ENCODE assay signal across 17 mouse cellular contexts in genomic region chr4:105584329-105584925, GRCm38 (mm10).
A peak's percentile ranks its signal among the peaks of the same experiment; 100 is the strongest.
DNase-seq lines count a peak whose midpoint lies in the region; ATAC-seq and TF ChIP-seq lines count a peak whose summit lies in the region.
"Had no signal": no experiment of that assay in that cellular context is flagged by ENCODE, and none has a peak within 500 bp of the region (broad histone marks: within the 10 kb centered on the region; RNA-seq: fewer than 3 reads in every experiment).

No protein-coding gene starts in this region.

- H3K4me3 ChIP-seq in embryonic facial prominence, embryonic 14.5 days (ENCODE audit: low read depth, low read length): no peak overlapping the region
- no peak overlapping the region for H3K4me3 ChIP-seq in embryonic facial prominence, embryonic 10.5 days
- H3K4me3 ChIP-seq in midbrain, embryonic 14.5 days (replicated peaks; ENCODE audit: low read depth, low read length): no peak overlapping the region
- H3K4me3 ChIP-seq in midbrain, embryonic 10.5 days: no peak overlapping the region
- H3K4me3 ChIP-seq in midbrain, postnatal 0 days (ENCODE audit: low read depth, low read length): no peak overlapping the region
- H3K4me3 ChIP-seq: embryonic facial prominence, embryonic 13.5 days; erythroblast, embryonic 14.5 days; forebrain, embryonic 15.5 days; heart, embryonic 12.5 days; hindbrain, embryonic 10.5 days had no signal

- H3K36me3 ChIP-seq in embryonic facial prominence, embryonic 14.5 days (ENCODE audit: control insufficient read depth, insufficient read depth, low read length): no peaks in the 10 kb centered on the region
- no peaks in the 10 kb centered on the region for H3K36me3 ChIP-seq in embryonic facial prominence, embryonic 10.5 days (replicated peaks)
- no peaks in the 10 kb centered on the region for H3K36me3 ChIP-seq in midbrain, embryonic 14.5 days (ENCODE audit: control insufficient read depth, insufficient read depth, low read length)
- no peaks in the 10 kb centered on the region for H3K36me3 ChIP-seq in midbrain, embryonic 10.5 days
- H3K36me3 ChIP-seq in midbrain, postnatal 0 days (ENCODE audit: insufficient read depth, low read length): no peaks in the 10 kb centered on the region
- H3K36me3 ChIP-seq: embryonic facial prominence, embryonic 13.5 days; forebrain, embryonic 15.5 days; heart, embryonic 12.5 days; hindbrain, embryonic 10.5 days had no signal

- ATAC-seq in embryonic facial prominence, embryonic 14.5 days (ENCODE audit: low read depth): peak; percentile 44; the same call in 1 of the 2 replicates
- no peak for ATAC-seq in midbrain, embryonic 14.5 days (ENCODE audit: low FRiP score, low TSS enrichment)
- ATAC-seq in midbrain, postnatal 0 days (ENCODE audit: low FRiP score): no peak
- ATAC-seq: forebrain, embryonic 15.5 days had no signal

- H3K9me3 ChIP-seq in embryonic facial prominence, embryonic 14.5 days (ENCODE audit: control insufficient read depth, low read length): no peaks in the 10 kb centered on the region
- H3K9me3 ChIP-seq in embryonic facial prominence, embryonic 10.5 days: no peaks in the 10 kb centered on the region
- H3K9me3 ChIP-seq in midbrain, embryonic 14.5 days (ENCODE audit: control insufficient read depth, low read length): no peaks in the 10 kb centered on the region
- H3K9me3 ChIP-seq in midbrain, embryonic 10.5 days (replicated peaks): no peaks in the 10 kb centered on the region
- H3K9me3 ChIP-seq in midbrain, postnatal 0 days (ENCODE audit: low read length): no peaks in the 10 kb centered on the region
- H3K9me3 ChIP-seq: embryonic facial prominence, embryonic 13.5 days; forebrain, embryonic 15.5 days; heart, embryonic 12.5 days; hindbrain, embryonic 10.5 days had no signal

- no peak for TF ChIP-seq CTCF in midbrain, postnatal 0 days (IDR thresholded peaks at IDR 0.05)

- peak; percentile 69 for DNase-seq in embryonic facial prominence, embryonic 14.5 days (ENCODE audit: low spot score)
- DNase-seq in embryonic facial prominence, embryonic 10.5 days (ENCODE audit: low spot score): no peak
- peak; percentile 58 for DNase-seq in midbrain, embryonic 14.5 days
- DNase-seq in midbrain, embryonic 10.5 days (ENCODE audit: low spot score): no peak
- peak; percentile 27 for DNase-seq in midbrain, postnatal 0 days (ENCODE audit: low spot score)
- DNase-seq in heart, adult 11 months: no peak
- DNase-seq in adrenal gland, postnatal 14 days: no peak
- no peak for DNase-seq in right cerebral cortex, postnatal 4 days
- DNase-seq: adrenal gland, postnatal 25 days; cerebellum, adult 2 months; cerebellum, postnatal 10 days had no signal

- 0 out of 2 replicates have a peak, but pooled peaks cover 3% of the 10 kb centered on the region for H3K4me1 ChIP-seq in embryonic facial prominence, embryonic 14.5 days (ENCODE audit: control insufficient read depth, insufficient read depth, low read length)
- peaks cover 5% of the 10 kb centered on the region; the same call in 1 of the 2 replicates for H3K4me1 ChIP-seq in embryonic facial prominence, embryonic 10.5 days
- 0 out of 2 replicates have a peak, but pooled peaks cover 3% of the 10 kb centered on the region for H3K4me1 ChIP-seq in midbrain, embryonic 14.5 days (ENCODE audit: control insufficient read depth, insufficient read depth, low read length)
- H3K4me1 ChIP-seq in midbrain, embryonic 10.5 days: peaks cover 8% of the 10 kb centered on the region; the same call in 1 of the 2 replicates
- H3K4me1 ChIP-seq in midbrain, postnatal 0 days (ENCODE audit: insufficient read depth, low read length): no peaks in the 10 kb centered on the region
- H3K4me1 ChIP-seq: forebrain, embryonic 15.5 days; heart, embryonic 12.5 days; hindbrain, embryonic 10.5 days had no signal

- 56% methylated on average over 10 of the region's 10 CpGs for WGBS in embryonic facial prominence, embryonic 14.5 days
- WGBS in embryonic facial prominence, embryonic 10.5 days: 81% methylated on average over 10 of the region's 10 CpGs
- WGBS in midbrain, embryonic 14.5 days: 36% methylated on average over 10 of the region's 10 CpGs
- WGBS in midbrain, embryonic 10.5 days: 67% methylated on average over 10 of the region's 10 CpGs
- 36% methylated on average over 10 of the region's 10 CpGs for WGBS in midbrain, postnatal 0 days

- H3K4me2 ChIP-seq in embryonic facial prominence, embryonic 14.5 days (ENCODE audit: low read depth, low read length): no peak overlapping the region
- H3K4me2 ChIP-seq in midbrain, embryonic 14.5 days (ENCODE audit: low read length): no peak overlapping the region
- H3K4me2 ChIP-seq in midbrain, postnatal 0 days (ENCODE audit: low read depth, low read length, poor library complexity, severe bottlenecking): no peak overlapping the region
- H3K4me2 ChIP-seq: embryonic facial prominence, embryonic 13.5 days; forebrain, embryonic 15.5 days; heart, embryonic 12.5 days; hindbrain, embryonic 14.5 days had no signal

- no peak overlapping the region for H3K27ac ChIP-seq in embryonic facial prominence, embryonic 14.5 days (replicated peaks; ENCODE audit: low read depth, low read length)
- no peak overlapping the region for H3K27ac ChIP-seq in embryonic facial prominence, embryonic 10.5 days (replicated peaks)
- peak overlapping the region; percentile 32; the same call in 1 of the 2 replicates for H3K27ac ChIP-seq in midbrain, embryonic 14.5 days (replicated peaks; ENCODE audit: low read depth, low read length)
- no peak overlapping the region for H3K27ac ChIP-seq in midbrain, embryonic 10.5 days (replicated peaks)
- H3K27ac ChIP-seq in midbrain, postnatal 0 days (ENCODE audit: low read depth, low read length): no peak overlapping the region
- H3K27ac ChIP-seq: embryonic facial prominence, embryonic 13.5 days; forebrain, embryonic 15.5 days; hindbrain, embryonic 10.5 days; hindbrain, embryonic 14.5 days had no signal

- no peak overlapping the region for H3K9ac ChIP-seq in embryonic facial prominence, embryonic 14.5 days (ENCODE audit: low read depth, low read length)
- H3K9ac ChIP-seq in midbrain, embryonic 14.5 days (replicated peaks; ENCODE audit: low read length): no peak overlapping the region
- H3K9ac ChIP-seq in midbrain, postnatal 0 days (replicated peaks; ENCODE audit: low read length, poor library complexity, severe bottlenecking): no peak overlapping the region
- H3K9ac ChIP-seq: embryonic facial prominence, embryonic 13.5 days; forebrain, embryonic 15.5 days; heart, embryonic 12.5 days; hindbrain, embryonic 14.5 days had no signal

- H3K27me3 ChIP-seq in embryonic facial prominence, embryonic 14.5 days (replicated peaks; ENCODE audit: control insufficient read depth, insufficient read depth, low read length): no peaks in the 10 kb centered on the region
- H3K27me3 ChIP-seq in embryonic facial prominence, embryonic 10.5 days (replicated peaks; ENCODE audit: low read depth, poor library complexity, severe bottlenecking): 0 out of 2 replicates have a peak, but pooled peaks cover 5% of the 10 kb centered on the region
- no peaks in the 10 kb centered on the region for H3K27me3 ChIP-seq in midbrain, embryonic 14.5 days (ENCODE audit: control insufficient read depth, insufficient read depth, low read length)
- no peaks in the 10 kb centered on the region for H3K27me3 ChIP-seq in midbrain, embryonic 10.5 days (ENCODE audit: low read depth, poor library complexity, severe bottlenecking)
- no peaks in the 10 kb centered on the region for H3K27me3 ChIP-seq in midbrain, postnatal 0 days (ENCODE audit: insufficient read depth, low read length)
- H3K27me3 ChIP-seq: embryonic facial prominence, embryonic 13.5 days; forebrain, embryonic 15.5 days; heart, embryonic 12.5 days had no signal

Comparison
In these comparisons a context has a peak if more than half of its experiments do, and no peak if none do; other contexts are left out.
1. DNase-seq: peak in embryonic facial prominence, embryonic 14.5 days (single experiment), midbrain, embryonic 14.5 days (single experiment) and midbrain, postnatal 0 days (single experiment); none in embryonic facial prominence, embryonic 10.5 days (single experiment), midbrain, embryonic 10.5 days (single experiment), heart, adult 11 months (single experiment), adrenal gland, postnatal 14 days (single experiment) and right cerebral cortex, postnatal 4 days (single experiment).